Mouse (Mus musculus) 3134 (cell line): ENCODE data around the gene Fam196b.

Experiments
- DNase-seq: peaks from one replicate; pipeline ENCODE4 v3.0.0-alpha.2; 2011; ENCODE audit warnings: low spot score; ENCODE audit not compliant: insufficient read length; ENCODE audit errors: extremely low read depth

The Fam196b gene

DNA sequence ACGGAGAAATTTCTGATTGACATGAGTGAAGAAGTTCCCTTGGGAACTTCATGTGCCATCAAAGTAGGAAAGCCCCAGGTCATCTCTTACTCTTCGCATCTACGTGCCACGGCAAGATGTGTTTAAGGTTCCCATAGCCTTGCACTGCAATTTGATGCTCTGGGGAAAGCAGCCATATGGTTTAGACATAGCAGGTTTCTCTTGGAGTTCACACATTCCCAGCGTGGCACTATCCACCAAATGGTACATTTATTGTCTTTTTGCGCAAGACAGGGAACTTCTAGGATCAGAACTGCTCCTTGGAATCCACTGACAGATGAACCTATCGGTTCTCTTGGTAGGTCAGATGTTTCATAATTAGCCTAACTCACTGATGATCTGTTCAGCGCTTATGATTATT is 86.7 kb downstream of the Fam196b start:
- no peak for DNase-seq

DNA sequence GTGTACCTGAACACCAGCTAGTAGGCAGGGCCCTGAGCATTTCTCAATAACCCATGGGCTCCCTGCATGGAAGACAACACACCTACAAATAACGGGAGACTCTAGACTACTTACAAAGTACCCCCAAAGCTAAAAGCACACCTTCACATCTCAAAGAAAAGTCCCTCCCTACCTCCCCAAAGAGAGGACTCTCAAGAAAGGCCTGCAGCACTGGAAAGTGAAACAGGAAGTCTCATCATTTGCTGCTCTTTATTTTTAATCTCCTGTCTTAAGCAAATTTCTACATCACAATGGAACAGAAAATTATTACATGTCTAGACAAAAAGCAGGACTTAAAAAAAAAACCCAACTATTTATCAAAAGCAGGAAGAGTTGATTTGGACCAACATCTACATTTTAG is 90.7 kb downstream of the Fam196b start:
- no peak for DNase-seq

GRCm38 (mm10) chr11:34406309-34406708 is 91.7 kb downstream of the Fam196b start:
- DNase-seq: no peak

DNA sequence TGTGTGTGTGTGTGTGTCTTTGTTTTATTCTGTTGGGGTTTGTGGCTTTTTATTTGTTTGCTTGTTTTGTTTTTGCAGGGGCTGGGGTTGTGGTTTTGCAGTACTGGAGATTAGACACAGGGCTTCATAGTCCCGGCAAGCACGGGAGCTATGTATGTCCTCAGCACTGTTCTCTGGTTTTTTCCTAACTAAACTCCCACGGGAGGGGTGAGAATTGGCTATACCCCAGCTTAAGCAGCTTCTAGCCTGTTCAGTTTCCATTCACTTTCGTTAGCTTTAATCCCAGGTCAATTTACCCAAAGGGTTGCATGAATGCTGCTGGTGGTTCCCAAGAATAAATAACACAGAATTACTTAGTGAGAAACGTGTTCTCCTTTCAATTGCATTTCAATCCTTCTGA is 92.2 kb downstream of the Fam196b start:
- DNase-seq: no peak

DNA sequence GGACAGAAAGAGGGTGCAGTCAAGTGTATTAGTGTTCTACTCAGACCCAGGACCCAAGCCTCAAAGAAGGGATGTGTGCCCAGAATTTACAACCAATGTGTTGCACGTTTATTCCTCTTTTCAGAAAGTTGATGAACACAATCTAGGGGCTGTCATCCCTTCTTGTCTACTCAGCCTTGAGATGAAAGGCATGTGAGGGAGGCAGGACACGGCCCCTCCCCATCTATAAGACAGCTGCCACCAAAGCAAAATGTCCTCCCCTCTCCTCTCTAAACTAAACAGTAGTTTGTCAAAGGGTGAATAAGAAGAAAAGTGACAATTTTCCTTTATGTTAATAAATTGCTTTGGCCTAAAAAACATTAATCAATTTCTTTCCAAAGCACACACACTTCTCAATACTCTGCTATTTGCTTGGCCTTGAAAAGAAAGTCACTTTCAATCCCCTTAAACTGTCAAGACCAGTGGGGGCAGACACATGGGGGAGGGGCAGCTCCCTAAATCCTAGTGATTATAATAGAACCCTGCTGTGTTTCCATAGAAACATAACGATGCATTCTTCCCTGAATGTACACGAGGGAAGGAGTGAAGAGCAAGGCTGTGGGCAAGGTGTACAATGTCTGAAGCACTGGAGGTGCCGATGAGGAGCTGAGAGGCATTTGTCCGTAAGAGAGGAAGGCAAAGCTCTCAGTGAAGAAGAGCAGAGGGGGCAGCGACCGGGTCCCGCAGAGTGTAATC is 101.4 kb downstream of the Fam196b start:
- DNase-seq: no peak

DNA sequence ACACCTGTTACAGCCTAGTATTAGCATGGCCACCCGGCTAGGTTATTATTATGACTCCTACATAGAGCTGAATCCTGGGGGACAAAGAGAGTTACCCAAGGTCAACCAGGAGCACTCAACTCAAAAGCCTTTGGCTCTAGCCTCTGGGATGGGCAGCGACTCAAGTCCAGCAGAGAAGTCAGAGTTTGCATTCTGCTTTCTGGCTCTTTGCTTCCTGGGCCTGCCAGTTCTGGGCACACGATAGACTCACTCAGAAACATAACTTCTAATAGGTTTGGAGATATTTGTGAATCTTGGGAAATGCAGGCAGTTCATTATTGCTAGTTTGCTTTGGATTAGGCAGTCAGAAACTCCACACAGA is 102.0 kb downstream of the Fam196b start:
- no peak for DNase-seq

- DNase-seq: no peak
Measured at GRCm38 (mm10) chr11:34421061-34421460, 106.4 kb downstream of the Fam196b start.

DNA sequence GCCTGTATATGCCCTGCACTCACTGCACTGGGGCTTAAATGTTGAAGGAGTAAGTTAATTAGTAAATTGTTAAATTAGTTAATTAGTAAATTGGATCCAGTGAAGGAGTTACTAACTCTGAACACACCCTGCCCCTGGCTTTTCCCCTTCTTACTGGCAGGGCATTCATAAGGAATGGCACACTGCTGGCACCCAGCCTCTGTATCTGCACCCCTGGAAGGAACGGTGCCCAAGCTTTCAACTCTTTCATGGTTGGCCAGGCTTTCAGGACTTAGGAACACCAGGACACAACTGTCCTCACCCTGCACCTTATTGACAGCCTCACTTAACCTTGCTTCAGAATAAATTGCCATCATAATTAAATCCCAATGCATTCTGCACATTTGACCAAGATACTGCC is 109.9 kb downstream of the Fam196b start:
- DNase-seq: no peak

DNA sequence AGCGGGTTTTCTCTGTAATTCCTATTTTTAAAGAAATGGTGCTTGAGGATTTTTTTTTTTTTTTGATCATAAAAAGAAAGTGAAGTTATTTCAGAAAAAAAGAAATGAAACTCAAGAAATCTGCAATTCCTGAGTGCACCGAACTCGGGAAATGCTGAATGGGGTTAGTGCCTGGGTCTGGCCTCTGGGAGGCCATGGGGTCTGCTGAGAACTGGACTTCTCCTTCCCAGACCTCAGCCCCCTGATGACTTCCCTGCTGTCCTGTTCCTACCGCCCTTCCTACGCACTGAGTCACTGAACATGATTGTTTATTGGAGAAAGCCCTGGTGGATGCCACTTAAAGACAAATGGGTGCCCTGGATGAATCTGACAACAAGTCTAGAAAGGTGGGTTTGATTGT is 112.6 kb downstream of the Fam196b start:
- no peak for DNase-seq

GRCm38 (mm10) chr11:34430940-34431339 is 116.3 kb downstream of the Fam196b start:
- no peak for DNase-seq

DNA sequence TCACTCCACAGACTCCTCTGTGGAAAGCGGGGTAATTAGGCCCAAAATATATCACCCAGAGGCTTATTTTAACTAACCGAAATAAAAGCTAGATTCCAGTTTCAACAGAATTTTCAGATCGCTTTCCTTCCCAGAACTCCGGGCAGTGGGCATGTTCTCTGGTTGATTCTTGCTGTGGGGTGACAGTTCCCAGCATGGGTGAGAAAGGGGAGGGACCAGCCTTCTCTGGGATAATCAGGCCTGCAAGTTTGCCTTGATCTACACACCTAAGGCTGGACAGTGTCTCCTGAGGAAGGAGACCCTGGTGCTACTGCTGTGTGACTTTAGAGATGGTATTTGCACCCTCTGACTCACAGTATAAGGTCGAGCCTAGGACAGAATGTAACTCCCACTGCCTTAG is 116.7 kb downstream of the Fam196b start:
- no peak for DNase-seq

GRCm38 (mm10) chr11:34431978-34432377 is 117.4 kb downstream of the Fam196b start:
- no peak for DNase-seq

DNA sequence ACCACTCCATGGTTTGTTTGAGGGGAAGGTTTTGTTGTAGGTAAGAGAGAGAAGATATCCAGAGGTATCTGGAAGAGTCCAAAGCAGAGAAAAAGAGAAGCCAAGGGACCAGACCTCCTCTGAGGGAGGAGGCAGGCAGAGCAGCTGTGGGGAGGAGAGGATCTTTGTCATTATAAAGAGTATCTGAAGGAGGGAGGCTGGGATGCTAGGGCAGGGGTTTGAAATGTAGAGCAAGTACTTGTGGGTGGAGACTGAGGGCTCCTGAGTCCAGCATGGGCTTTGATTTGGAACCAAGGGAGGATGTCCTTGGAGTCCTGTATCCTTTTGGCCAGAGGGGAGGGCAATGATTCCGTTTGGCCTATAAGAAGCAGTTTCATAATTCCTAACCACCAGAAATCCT is 122.8 kb downstream of the Fam196b start:
- DNase-seq: no peak

GRCm38 (mm10) chr11:34438429-34438828 is 123.8 kb downstream of the Fam196b start:
- DNase-seq: no peak

GRCm38 (mm10) chr11:34447891-34448290 is 133.3 kb downstream of the Fam196b start:
- no peak for DNase-seq

- DNase-seq: no peak
Measured at GRCm38 (mm10) chr11:34449944-34450343, 135.3 kb downstream of the Fam196b start.

GRCm38 (mm10) chr11:34467056-34467455 is 152.4 kb downstream of the Fam196b start:
- DNase-seq: no peak

DNA sequence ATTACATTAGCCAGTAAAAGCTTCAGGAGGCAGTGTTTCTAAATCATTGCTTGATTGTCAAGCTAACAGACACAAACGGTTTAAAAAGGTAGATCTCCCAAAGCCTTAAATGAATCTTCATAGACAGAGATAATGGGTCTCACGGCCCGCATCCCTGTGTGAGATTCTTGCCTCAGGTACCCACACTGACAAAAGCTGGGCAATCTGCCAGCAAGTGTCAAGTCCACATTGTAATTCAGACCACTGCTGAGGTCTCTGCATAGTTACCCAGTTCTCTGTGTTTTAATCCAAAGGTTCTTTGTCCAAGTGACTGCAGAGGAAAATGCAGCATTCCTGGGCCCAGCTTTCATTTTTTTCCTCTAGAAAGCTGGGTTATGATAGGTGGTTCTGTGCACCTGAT is 153.9 kb downstream of the Fam196b start:
- no peak for DNase-seq

DNA sequence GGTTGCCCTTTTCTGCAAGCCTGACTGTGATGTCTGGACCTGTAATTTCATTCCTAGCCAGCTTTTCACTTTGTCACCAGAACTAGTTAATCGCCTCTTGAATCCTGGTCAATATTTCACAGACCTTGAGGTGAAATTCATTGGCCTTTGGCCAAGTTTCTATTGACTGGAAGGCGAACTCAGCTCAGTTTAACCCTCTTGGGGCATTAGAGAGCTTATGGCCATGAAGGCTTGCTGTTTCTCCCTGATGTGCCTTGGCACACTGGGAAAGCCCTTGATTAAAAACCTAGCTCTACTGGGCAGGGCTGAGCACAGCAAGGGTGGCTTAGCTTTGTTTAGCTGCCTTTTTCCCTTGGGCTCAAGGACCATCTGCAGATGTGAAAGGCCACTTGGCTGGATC is 155.2 kb downstream of the Fam196b start:
- DNase-seq: no peak
